In genomic region chr15:79972186-79972585, GRCm38 (mm10) we compare ENCODE assay signal across 15 mouse cellular contexts.
"Had no signal": no experiment of that assay in that cellular context is flagged by ENCODE, and none has a peak within 500 bp of the region (broad histone marks: within the 10 kb centered on the region; RNA-seq: fewer than 3 reads in every experiment).

No protein-coding gene starts in this region.

- H3K36me3 ChIP-seq: midbrain, embryonic 13.5 days; midbrain, embryonic 15.5 days; neural tube, embryonic 12.5 days had no signal

- H3K27me3 ChIP-seq: midbrain, embryonic 13.5 days; midbrain, embryonic 15.5 days; neural tube, embryonic 12.5 days had no signal

- H3K9me3 ChIP-seq: midbrain, embryonic 13.5 days; midbrain, embryonic 15.5 days; neural tube, embryonic 12.5 days had no signal

- DNase-seq: lung, adult 18-20 months; lung, embryonic 14.5 days; lung, postnatal 10 days; lung, postnatal 4 days; retina, postnatal 1 day; right cerebral cortex, adult 18-20 months; right cerebral cortex, postnatal 25 days; right cerebral cortex, postnatal 4 days; spleen, adult 18-20 months; thymus, adult 18-20 months; thymus, postnatal 25 days; thymus, postnatal 4 days had no signal

- H3K4me3 ChIP-seq: midbrain, embryonic 13.5 days; midbrain, embryonic 15.5 days; neural tube, embryonic 12.5 days had no signal

- H3K4me1 ChIP-seq: midbrain, embryonic 13.5 days; midbrain, embryonic 15.5 days; neural tube, embryonic 12.5 days had no signal
